Mouse (Mus musculus) hematopoietic stem cell, adult 5-6 weeks (primary cell): ENCODE measurements around the gene Eif3i. TPM values are rescaled to one million over a fixed set of nuclear protein-coding genes. Genes with fewer than 3 reads are reported as not detected.

ENCODE experiments used
- ATAC-seq, 2 experiments: fragments of 125-278 bp in 1 of 2; replicated peaks in 1 of 2; 2 replicates each; pipeline ENCODE4 v1.8.0; 2016 to 2017; ENCODE audit warnings: inconsistent platforms in 2 of 2, mild to moderate bottlenecking in 2 of 2, moderate number of reproducible peaks in 2 of 2, low read depth in 1 of 2, moderate TSS enrichment in 1 of 2; ENCODE audit not compliant: low FRiP score in 2 of 2, poor library complexity in 2 of 2, severe bottlenecking in 2 of 2, insufficient read depth in 1 of 2, low TSS enrichment in 1 of 2
- total RNA-seq: library from RNA; stranded (forward); fragments of 172-1452, 232-1000 nt; gene quantifications from 2 replicates; pipeline ENCODE4 v1.2.3, GENCODE M21; 2017

Gene Eif3i
- total RNA-seq, 1 experiment from 2014 or later: 281 TPM

- no peak for ATAC-seq
Observed at GRCm38 (mm10) chr4:129622120-129622802, 21.8 kb upstream of the Eif3i start.

DNA sequence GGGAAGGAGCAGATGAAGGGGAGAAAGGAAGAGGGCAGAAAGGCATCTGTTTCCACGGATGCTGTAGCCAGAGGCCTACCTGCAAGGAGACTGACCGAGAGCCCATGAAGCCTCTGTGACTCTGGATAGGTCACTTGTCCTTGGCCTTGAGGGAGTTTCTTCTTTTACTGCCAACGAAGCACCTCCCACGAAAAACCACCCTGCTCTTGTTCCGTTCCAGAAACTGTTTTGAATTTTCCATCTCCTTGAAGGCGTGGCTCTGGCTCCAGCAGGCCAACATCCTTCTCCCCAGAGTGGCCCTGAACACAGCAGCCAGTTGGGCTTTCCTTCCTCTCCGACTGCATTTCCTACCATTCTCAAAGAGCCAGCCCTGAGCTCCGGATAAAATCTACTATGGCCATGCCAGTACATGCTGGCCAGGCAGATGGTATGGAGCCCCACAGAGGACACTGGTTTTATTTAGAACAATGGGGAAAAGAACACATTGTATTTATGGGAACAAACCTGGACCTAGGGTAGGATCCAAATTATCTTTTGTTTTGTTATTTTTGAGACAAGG, 20.9 kb upstream of the Eif3i start:
- no peak for ATAC-seq

DNA sequence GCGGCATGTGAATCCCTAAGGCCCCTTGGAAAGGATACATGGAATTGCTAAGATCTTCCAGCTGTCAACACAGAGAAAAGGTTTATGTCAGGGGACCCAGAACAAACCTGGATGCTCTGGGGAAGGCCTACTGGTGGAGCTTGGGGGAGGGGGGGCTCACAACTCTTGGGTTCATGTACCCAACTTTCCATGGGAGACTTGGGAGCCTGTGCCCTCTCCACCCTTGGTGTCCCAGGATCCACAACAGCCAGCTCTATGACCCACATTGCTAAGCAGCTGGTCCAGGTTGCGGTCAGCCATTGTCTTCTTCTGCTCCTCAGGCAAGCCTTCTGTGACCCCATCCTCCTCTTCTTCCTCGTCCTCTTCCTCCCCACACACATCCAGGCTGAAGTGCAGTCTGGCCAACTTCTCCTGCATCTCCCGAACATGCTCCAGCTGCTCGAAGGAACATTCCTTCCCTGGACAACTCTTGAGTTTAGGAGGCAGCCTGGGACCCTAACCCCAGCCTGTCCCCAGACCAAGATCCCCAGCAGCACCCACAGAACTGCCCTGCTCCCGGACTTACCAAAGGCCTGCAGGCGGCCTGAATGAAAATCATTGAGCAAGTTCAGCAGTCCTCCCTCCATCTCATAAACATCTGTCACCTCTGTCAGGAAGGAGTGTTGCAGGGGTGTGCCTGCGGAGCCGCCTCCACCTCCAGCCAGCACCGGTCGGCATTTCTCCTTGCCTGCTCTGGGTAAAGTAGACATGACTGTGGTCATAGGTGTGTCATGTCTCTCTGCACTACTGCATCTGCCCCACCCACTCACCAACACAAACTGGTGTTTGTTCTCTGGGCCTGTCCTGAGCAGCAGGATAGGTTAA, 20.2 kb upstream of the Eif3i start:
- no peak for ATAC-seq

GRCm38 (mm10) chr4:129618786-129619691, 18.6 kb upstream of the Eif3i start, which contains the start of gene Iqcc:
Gene Iqcc (minus strand): TSS chr4:129619099.
- ATAC-seq: peak; percentile 88 to 94

DNA sequence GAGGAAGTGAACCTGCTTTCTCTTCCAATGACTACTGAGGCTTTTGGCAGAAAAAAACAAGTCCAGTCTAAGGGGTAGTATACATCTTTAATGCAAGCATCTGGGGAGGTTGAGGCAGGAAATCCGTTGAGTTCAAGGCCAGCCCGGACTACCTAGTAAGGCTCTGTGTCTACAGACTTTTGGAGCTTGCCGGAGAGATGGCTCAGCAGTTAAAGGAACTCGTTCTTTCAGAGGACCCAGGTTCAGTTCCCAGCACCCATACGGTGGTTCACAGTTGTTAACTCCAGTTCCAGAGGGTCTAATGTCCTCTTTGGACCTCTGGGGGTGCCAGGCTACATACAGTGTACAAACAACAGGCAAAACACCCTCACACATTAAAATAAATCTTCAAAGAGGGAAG, 17.6 kb upstream of the Eif3i start:
- no peak for ATAC-seq

DNA sequence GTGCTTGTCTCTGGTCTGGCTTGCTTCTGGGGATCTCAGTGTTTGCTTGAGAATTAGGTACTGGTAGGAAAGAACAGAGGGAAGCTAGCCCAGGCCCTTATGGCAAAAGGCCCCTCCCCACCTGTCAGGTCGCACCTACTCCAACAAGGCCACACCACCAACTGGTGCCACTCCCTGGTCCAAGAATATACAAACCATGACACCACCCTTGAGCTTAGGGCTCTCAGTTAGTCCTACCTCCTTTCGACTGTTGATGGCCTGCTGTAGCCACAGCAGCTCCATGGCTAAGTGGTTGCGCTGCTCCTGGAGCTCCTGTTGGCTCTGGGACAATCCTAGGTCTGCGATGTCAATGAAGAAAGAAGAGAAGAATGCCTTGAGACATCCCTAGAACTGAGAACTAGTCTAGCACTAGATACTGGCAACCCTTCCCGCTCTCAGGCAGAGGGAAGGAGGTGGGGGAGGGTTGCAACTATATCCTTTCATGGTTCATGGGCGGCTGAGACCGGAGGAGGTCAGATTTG, 16.7 kb upstream of the Eif3i start:
- ATAC-seq: no peak

DNA sequence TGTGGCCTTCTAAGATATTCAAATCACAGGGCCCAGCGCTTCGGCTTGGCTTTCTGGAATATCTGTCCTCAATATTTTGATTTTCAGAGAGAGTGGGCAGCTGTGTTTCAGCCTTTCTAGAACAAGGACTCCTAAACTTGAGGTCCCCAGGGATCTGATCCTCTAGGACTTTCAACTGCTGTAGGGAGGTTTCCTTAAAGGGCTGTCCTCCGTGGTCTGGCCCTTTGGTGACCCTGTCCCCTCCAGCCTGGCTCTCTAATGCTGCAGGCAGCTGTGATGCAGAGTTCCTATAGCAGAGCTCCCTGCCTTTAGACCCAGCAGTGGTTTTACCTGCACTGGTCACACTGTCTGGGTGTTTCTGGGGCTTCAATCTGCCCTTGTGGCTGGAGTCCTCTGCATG, 16.2 kb upstream of the Eif3i start:
- no peak for ATAC-seq

DNA sequence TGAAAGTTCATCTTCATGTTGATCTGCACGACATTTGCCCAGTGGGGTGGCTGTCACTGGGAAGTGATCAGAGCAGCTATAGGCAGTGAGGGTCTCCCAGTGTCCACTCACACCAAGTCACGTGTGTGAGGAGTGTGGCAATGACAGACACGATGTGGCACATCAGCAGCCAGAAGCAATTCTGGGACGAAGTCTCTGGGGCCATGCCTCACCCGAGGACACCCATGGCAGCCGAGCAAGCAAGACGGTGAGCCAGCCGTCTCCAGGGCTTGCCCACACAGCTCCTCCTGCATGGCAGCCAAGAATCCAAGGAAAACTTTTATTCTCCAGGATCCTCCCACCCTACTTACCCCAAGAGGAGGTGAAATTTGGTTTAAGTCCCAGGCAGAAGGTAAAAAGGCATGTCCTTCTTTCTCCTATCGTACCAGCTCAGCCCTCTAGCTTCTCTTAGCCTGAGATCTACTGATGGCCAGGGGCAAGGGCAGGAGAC, 15.4 kb upstream of the Eif3i start:
- no peak for ATAC-seq

GRCm38 (mm10) chr4:129614093-129614492, 13.6 kb upstream of the Eif3i start, which contains the start of gene Dcdc2b:
Gene Dcdc2b (minus strand): TSS chr4:129614257.
- ATAC-seq: no peak

- no peak for ATAC-seq
Observed at GRCm38 (mm10) chr4:129610472-129610871, 10.0 kb upstream of the Eif3i start.

- ATAC-seq: no peak
Observed at GRCm38 (mm10) chr4:129610026-129610425, 9.6 kb upstream of the Eif3i start.

- no peak for ATAC-seq
Observed at GRCm38 (mm10) chr4:129609139-129609631, 8.7 kb upstream of the Eif3i start.

GRCm38 (mm10) chr4:129608426-129609025, 8.1 kb upstream of the Eif3i start:
- ATAC-seq: peak; percentile 90 to 96

- no peak for ATAC-seq
Observed at GRCm38 (mm10) chr4:129588865-129589264, 11.6 kb downstream of the Eif3i start.

GRCm38 (mm10) chr4:129586943-129587342, 13.5 kb downstream of the Eif3i start:
- ATAC-seq: no peak

DNA sequence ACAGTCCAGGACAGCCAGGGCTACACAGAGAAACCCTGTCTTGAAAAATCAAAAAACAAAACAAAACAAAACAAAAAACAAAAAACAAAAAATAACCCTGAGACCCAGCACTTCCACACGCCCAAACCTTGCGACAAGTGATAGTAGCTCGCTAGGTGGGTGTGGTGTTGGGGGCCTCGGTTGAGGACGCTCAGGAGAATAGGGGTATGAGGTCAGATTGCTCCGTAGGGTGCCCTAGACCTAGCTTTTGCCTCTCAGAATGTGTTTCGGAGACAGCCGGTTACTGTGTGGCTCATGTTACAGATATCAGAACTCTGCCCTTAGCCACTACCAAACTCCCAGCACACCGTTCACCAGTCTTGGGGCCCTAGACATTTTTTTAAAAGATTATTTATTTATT, 14.7 kb downstream of the Eif3i start:
- no peak for ATAC-seq
